Mouse (Mus musculus): ENCODE results near the gene Susd2.

DNA sequence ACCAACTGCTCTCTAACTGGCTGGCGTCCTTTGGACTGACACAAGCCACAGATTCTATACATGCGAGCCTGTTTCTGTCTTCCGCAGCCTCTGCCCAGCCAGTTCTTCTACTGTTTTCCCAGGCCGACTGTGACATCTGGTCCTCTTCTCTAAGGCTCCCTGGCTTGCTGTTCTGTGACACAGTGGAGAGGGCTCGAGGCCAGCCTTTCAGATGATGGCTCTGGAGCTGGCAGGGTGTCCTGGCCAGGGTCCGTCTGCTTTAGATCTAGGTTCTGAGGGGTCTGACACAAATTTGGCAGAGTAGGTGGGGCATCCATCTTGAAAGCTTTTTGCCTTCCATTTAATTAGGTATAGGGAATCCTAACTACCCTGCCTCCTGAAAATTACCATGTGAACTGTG, 17.6 kb upstream of the Susd2 start:
- TF ChIP-seq POLR2A (IDR thresholded peaks at IDR 0.05; ENCODE audit: borderline replicate concordance, low read depth, low read length) (no peak), CTCF (IDR thresholded peaks at IDR 0.05; ENCODE audit: low read depth, low read length) (no peak)
